Mouse (Mus musculus) sigmoid colon, adult 10 weeks (tissue): ENCODE data around the gene Defb11. TPM values are rescaled to one million over a fixed set of nuclear protein-coding genes. Genes with fewer than 3 reads are reported as not detected.

Source experiments
- polyA plus RNA-seq: library from polyadenylated mRNA; stranded (reverse); fragments of 350-450 nt; fragmentation: Illumina TruSeq; extraction: RNeasy Lipid Tissue Mini Kit (QIAGEN cat#74804); gene quantifications from one replicate; pipeline ENCODE4 v1.2.3, GENCODE M21; 2014; ENCODE audit warnings: low read depth, low replicate concordance

Defb11 gene
- polyA plus RNA-seq, result not detected

GRCm38 (mm10) chr8:21906290-21906689 lies at the start of gene Defb11:
TSS of gene Defb11 (minus strand) at chr8:21906412.

DNA sequence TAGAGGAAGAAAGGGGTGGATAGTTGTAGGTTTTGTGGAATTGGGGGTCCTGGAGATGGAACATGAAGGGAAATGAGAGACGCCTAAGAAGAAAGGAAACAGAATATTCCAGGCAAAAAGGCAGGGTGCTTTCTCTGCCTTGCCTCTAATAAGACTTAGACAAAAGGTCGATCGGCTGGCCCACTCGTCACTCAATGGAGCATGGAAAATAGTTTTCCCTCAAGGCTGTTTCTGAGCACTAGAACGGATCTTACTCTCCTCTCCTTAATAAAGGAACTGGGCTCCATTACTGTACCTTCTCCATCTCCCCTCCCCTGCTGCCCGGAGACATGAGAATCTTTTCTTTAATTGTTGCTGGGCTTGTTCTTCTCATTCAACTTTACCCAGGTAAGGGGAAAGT lies 40.2 kb upstream of the Defb11 start, which contains the start of gene Defb13:
TSS of gene Defb13 (plus strand) at position 301 of the 400 bp plus-strand sequence.

DNA sequence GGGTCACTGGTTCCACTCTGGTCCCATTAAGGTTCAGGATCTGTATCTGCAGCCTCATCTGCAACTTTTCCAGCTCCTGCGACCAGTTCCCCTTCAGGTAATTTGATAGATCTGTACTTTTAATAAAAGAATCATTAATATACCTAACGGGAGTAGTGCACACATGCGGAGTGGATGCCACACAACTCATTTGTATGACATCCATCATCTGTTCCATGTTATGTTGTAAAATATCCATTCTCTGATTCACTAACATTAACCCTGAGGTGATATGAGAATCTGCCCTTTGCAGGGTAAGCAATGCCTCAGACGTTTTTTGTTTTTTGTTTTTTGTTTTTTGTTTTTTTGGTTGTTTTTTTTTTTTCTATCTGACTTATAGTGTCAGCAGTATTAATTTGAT lies 31.8 kb upstream of the Defb11 start, which contains the start of gene Defb35:
TSS of gene Defb35 (plus strand) at position 301 of the 400 bp plus-strand sequence.

DNA sequence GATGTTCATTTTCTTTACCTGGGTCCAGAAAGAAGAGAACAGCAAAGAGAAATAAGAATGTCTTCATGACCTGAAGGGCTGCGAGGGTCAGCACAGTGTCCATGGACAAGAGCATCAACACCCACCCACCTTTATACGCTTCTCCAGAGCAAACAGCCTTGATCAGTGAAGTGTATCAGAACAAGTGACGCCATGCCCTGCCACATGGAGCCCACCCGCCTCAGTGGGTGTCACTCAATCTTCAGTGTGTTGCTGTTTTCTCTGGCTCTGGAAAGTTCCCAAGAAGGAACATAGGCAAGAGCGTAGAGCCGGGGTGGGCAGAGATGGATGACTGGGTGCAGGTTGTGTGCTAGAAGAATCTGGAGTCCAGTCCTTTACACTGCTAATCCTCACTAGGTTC lies 26.4 kb upstream of the Defb11 start, which contains the start of gene Defb15:
TSS of gene Defb15 (minus strand) at position 101 of the 400 bp plus-strand sequence.

DNA sequence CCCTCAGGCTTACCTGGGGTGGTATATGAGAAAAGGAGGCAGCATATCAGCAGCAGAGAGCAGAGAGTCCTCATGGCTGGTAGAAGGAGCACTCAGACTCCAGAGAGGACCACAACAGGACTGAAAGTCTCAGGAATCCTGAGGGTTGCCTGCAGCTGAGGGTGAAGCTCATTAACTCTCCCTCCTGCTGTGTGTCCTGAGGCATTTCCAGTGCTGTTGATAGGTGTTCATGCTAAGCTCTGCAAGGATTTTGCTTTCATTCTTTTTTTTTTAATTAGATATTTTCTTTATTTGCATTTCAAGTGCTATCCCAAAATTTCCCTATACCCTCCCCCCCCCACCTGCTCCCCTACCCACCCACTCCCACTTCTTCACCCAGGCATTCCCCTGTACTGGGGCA lies 20.9 kb downstream of the Defb11 start, which contains the start of gene Defb9:
TSS of gene Defb9 (minus strand) at position 101 of the 400 bp plus-strand sequence.

GRCm38 (mm10) chr8:21858586-21858985 lies 47.6 kb downstream of the Defb11 start, which contains the start of gene Defb10:
TSS of gene Defb10 (plus strand) at chr8:21858901.

Other genes starting within 250 kb of the Defb11 start
- gene Defa34, start 240.6 kb downstream of the Defb11 start, polyA plus RNA-seq, result not detected
- gene AY761184, start 202.8 kb downstream of the Defb11 start, polyA plus RNA-seq, result not detected
- gene Defa24, start 171.9 kb downstream of the Defb11 start, polyA plus RNA-seq, result not detected
- gene Defb50, start 82.9 kb downstream of the Defb11 start, polyA plus RNA-seq, result not detected
- not detected for gene Defb2, start 66.5 kb downstream of the Defb11 start, polyA plus RNA-seq
- not detected for gene Defb10, start 47.5 kb downstream of the Defb11 start, polyA plus RNA-seq
- not detected for gene Defb9, start 21.0 kb downstream of the Defb11 start, polyA plus RNA-seq
- gene Defb15, start 26.3 kb upstream of the Defb11 start, polyA plus RNA-seq, result not detected
- not detected for gene Defb35, start 31.9 kb upstream of the Defb11 start, polyA plus RNA-seq
- not detected for gene Defb13, start 40.4 kb upstream of the Defb11 start, polyA plus RNA-seq
- not detected for gene Fam90a1a, start 52.3 kb upstream of the Defb11 start, polyA plus RNA-seq
- not detected for gene Ccdc70, start 63.4 kb upstream of the Defb11 start, polyA plus RNA-seq
- 0.13 TPM for gene Atp7b, start 153.9 kb upstream of the Defb11 start, polyA plus RNA-seq
- 32.0 TPM for gene Alg11, start 154.3 kb upstream of the Defb11 start, polyA plus RNA-seq
- gene Nek5, start 218.6 kb upstream of the Defb11 start, polyA plus RNA-seq, result 3.2 TPM